Mouse (Mus musculus) central nervous system, embryonic 18 days (tissue): ENCODE measurements around the gene Cyfip2. TPM values are rescaled to one million over a fixed set of nuclear protein-coding genes. Genes with fewer than 3 reads are reported as not detected.

Source experiments
- polyA plus RNA-seq: library from polyadenylated mRNA; depleted of rRNA; stranded (reverse); fragments of >200 nt; gene quantifications from 2 replicates; pipeline ENCODE4 v1.2.3, GENCODE M21; 2012; rRNA removed

Cyfip2 gene
- 48.2 and 55.2 TPM in 2 replicates for polyA plus RNA-seq

DNA sequence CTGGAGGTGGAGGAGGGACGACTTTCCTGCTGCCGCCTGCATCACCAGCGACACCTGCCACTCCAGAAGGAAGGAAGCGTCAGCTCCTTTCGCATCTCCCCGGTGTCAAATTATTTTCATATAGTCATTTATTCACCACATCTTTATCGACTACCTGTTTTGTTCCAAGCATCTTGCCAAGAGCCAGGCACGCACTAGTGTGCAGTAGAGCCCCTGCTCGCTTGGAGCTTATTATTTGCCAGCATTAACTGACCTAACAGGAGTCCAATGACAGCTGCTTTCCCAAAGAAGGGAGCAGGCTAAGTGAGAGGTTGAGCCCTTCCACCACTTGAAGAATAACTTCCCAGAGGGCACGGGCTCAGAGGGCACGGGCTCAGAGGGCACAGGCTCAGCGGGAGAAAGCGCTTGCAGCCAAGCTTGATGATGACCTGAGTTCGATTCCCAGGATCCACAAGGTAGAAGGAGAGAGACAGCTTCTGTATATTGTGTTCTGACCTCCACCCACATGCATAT, at the start of gene Cyfip2:
Cyfip2 (minus strand) TSS at position 337 of the 513 bp plus-strand sequence.

DNA sequence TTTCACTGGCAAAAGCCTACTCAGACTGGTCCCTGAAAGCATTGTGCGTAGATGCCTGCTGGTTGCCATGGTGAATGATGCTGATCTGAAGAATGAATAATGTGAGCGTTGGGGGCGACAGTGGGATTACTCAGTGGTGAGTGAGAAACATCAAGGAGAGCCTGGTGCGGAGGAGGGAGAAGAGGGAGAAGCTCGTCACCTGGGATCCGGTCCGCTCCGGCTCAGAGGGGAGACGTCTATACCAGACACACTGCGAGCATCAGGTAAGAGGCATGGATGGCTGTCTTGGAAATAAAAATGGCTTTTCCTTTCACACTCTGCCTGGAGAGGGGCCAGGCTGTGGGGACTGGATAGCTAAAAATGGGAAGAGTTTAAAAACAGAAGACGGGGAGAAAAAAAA, 77.3 kb downstream of the Cyfip2 start, which contains the start of gene Fndc9:
Fndc9 (plus strand) TSS at position 198 of the 400 bp plus-strand sequence.

DNA sequence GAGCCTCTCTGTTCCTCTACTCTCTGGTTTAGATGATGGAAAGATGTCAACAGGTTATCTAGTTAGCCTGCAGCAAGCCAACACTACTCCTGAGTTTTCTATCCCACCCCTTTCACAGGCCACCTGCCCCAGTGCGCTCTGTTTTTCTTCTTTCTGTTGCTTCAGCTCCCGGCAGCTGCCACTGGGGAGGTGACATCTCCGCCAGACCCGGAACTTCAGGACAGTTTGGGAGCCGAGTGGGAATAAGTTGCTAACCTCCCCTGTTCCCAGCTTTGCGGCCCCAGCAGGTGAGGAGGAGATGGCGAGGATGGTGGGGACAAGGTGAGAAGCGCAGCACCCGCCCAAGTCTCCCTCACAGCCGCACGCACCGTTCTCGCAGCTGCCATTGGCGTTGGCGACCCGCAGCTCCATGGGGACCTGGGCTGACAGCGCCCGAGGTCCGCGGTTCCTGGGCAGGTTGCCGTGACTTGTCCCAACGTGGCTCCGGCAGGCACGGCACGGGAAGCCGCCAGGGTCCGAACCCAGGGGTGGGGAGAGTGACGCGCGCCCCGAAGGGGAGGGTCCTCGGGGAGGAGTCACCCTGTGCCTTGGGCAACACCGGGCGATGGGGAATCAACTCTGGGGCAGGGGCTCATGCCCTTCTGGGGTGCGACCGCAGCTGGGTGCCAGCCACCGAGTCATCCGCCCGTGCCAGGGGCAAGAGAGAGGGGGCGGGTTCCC, 146.6 kb downstream of the Cyfip2 start, which contains the start of gene Nipal4:
Nipal4 (minus strand) TSS at position 643 of the 720 bp plus-strand sequence.

Other genes with a start within 250 kb of the Cyfip2 start
- gene Nipal4, start 146.4 kb downstream of the Cyfip2 start, polyA plus RNA-seq: 0.19 and 0.23 TPM in 2 replicates
- gene Fndc9, start 77.3 kb downstream of the Cyfip2 start, polyA plus RNA-seq: 3.2 and 3.9 TPM in 2 replicates
- 0.01 and 0.03 TPM in 2 replicates for gene Itk, start 76.7 kb upstream of the Cyfip2 start, polyA plus RNA-seq
- not detected in 2 replicates for gene Fam71b, start 83.7 kb upstream of the Cyfip2 start, polyA plus RNA-seq
- 41.1 and 47.2 TPM in 2 replicates for gene Med7, start 124.1 kb upstream of the Cyfip2 start, polyA plus RNA-seq
- 0.20 and 0.26 TPM in 2 replicates for gene Havcr2, start 142.1 kb upstream of the Cyfip2 start, polyA plus RNA-seq
- gene Gm12169, start 211.4 kb upstream of the Cyfip2 start, polyA plus RNA-seq: not detected in 2 replicates